Mouse (Mus musculus) neural tube, embryonic 13.5 days (tissue): ENCODE results near the gene Gab2. TPM values are rescaled to one million over a fixed set of nuclear protein-coding genes. Genes with fewer than 3 reads are reported as not detected.

Source experiments
- ATAC-seq: fragments of 200-750 bp; cut with Nextera tagmentation; 2 replicates; pipeline ENCODE4 v1.8.0; 2017; ENCODE audit warnings: low read depth, mild to moderate bottlenecking, moderate TSS enrichment, moderate library complexity
- H3K27ac ChIP-seq: fragments of 300-500 bp; sonication (generic); replicated peaks from 2 replicates; pipeline ENCODE4 v1.5.1; 2015; ENCODE audit warnings: moderate library complexity, mild to moderate bottlenecking, inconsistent platforms
- H3K27me3 ChIP-seq: fragments of 300-500 bp; sonication (generic); 2 replicates; pipeline ENCODE4 v1.6.1; 2015; ENCODE audit warnings: mild to moderate bottlenecking, inconsistent platforms
- H3K36me3 ChIP-seq: fragments of 300-500 bp; sonication (generic); 2 replicates; pipeline ENCODE4 v1.6.1; 2015; ENCODE audit warnings: mild to moderate bottlenecking, inconsistent platforms
- H3K4me1 ChIP-seq: fragments of 300-500 bp; sonication (generic); replicated peaks from 2 replicates; pipeline ENCODE4 v1.6.1; 2015; ENCODE audit warnings: inconsistent platforms
- H3K4me2 ChIP-seq: fragments of 300-500 bp; sonication (generic); 2 replicates; pipeline ENCODE4 v1.6.1; 2015; ENCODE audit warnings: inconsistent platforms, mild to moderate bottlenecking, moderate library complexity
- H3K4me3 ChIP-seq: fragments of 300-500 bp; sonication (generic); 2 replicates; pipeline ENCODE4 v1.5.1; 2015; ENCODE audit warnings: mild to moderate bottlenecking, inconsistent platforms
- H3K9ac ChIP-seq: fragments of 300-500 bp; sonication (generic); 2 replicates; pipeline ENCODE4 v1.6.1; 2015; ENCODE audit warnings: moderate library complexity, mild to moderate bottlenecking, inconsistent platforms
- H3K9me3 ChIP-seq: fragments of 300-500 bp; sonication (generic); 2 replicates; pipeline ENCODE4 v1.6.1; 2016; ENCODE audit warnings: inconsistent platforms
- WGBS: fragments of 180-500 bp; shearing (Covaris S2); methylation state at CpG from one replicate; pipeline ENCODE4 v1.1.7; 2015; 5-methylcytosine and 5-hydroxymethylcytosine counted together
- polyA plus RNA-seq: library from polyadenylated mRNA; unstranded; fragments of >200 nt; fragmentation: Nextera tagmentation; extraction: Ambion mirVana; gene quantifications from 2 replicates; pipeline ENCODE4 v1.2.1, GENCODE M21; 2015

Gab2 gene
- polyA plus RNA-seq, 1 experiment from 2014 or later: 15.0 TPM

GRCm38 (mm10) chr7:97151082-97151813, 69.9 kb downstream of the Gab2 start:
- 23% methylated on average over 2 of the region's 2 CpGs for WGBS
- H3K9me3 ChIP-seq: no peaks in the 10 kb centered on the region
- peak overlapping the region; percentile 53 for H3K27ac ChIP-seq
- H3K4me2 ChIP-seq: no peak overlapping the region
- no peaks in the 10 kb centered on the region for H3K27me3 ChIP-seq
- ATAC-seq: peak; percentile 91
- H3K36me3 ChIP-seq: no peaks in the 10 kb centered on the region
- H3K4me3 ChIP-seq: no peak overlapping the region
- H3K9ac ChIP-seq: no peak overlapping the region
- peaks cover 23% of the 10 kb centered on the region for H3K4me1 ChIP-seq

DNA sequence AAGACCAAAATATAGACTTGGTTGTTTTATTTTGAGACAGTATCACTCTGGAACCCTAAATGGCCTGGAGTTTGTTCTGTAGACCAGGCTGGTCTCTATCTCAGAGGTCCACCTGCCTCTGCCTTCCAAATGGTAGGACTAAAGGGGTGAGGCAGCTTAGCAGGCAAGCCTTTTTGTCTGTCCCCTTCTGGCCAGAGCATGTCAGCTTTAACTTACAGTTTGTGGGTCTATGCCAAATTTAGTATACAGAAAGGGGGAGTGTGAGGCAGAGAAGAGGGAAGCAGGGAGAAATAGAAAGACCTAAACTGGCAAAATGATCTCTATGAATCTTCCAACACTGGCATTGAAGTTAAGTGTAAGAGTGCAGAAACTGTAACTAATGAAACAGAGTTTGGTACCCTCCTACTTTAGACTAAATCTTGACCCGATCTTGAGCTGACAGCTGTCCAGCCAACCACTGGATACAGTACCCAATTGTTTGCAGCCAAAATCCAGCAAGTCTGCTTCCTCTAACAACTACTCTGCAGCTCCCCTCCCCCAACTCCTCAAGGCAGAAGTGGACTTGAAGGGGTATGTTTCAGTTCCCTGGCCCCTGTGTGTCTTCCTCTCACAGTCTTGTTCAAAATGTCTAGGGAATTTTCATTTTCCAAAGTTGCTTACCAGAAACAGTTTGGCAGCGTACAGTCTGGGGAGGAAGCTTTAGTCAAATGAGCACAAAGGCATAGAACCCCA, 73.5 kb downstream of the Gab2 start:
- WGBS: 74% methylated on average over 2 of the region's 2 CpGs
- no peak overlapping the region for H3K4me3 ChIP-seq
- no peaks in the 10 kb centered on the region for H3K36me3 ChIP-seq
- H3K9ac ChIP-seq: no peak overlapping the region
- peaks cover 23% of the 10 kb centered on the region for H3K4me1 ChIP-seq
- ATAC-seq: 0 out of 2 replicates have a peak, but pooled peaks have one; percentile 23
- no peaks in the 10 kb centered on the region for H3K27me3 ChIP-seq
- no peak overlapping the region for H3K4me2 ChIP-seq
- H3K27ac ChIP-seq: 0 out of 2 replicates have a peak overlapping the region, but pooled peaks have one; percentile 38
- no peaks in the 10 kb centered on the region for H3K9me3 ChIP-seq

DNA sequence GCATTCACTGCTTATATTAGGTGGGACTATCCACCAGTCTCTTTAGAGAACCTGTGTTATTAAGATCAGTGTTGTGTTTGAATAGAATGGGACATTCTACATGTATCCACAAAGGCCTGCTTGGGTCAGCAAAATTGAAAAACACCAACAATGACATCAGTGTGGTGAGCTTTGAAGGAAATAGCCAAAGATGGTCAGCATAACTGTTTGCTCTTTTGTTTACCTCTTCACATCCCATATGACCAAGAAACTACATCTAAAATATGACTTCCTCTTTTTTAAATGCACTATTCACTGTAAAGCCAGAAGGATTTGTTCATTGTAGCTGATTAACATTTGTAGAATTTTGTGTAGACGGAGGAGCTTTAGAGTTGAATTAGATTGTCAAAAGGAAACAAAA, 82.9 kb downstream of the Gab2 start:
- Histone ChIP-seq H3K4me1 (no peaks in the 10 kb centered on the region), H3K27me3 (no peaks in the 10 kb centered on the region), H3K4me2 (no peak overlapping the region), H3K4me3 (no peak overlapping the region), H3K27ac (no peak overlapping the region), H3K9ac (no peak overlapping the region), H3K36me3 (no peaks in the 10 kb centered on the region), H3K9me3 (no peaks in the 10 kb centered on the region)
- ATAC-seq: no peak
- WGBS: 57% methylated on average over 1 of the region's 1 CpGs

- H3K27ac ChIP-seq: no peak overlapping the region
- no peaks in the 10 kb centered on the region for H3K36me3 ChIP-seq
- H3K4me2 ChIP-seq: no peak overlapping the region
- ATAC-seq: no peak
- no peak overlapping the region for H3K9ac ChIP-seq
- H3K4me3 ChIP-seq: no peak overlapping the region
- H3K27me3 ChIP-seq: no peaks in the 10 kb centered on the region
- H3K9me3 ChIP-seq: no peaks in the 10 kb centered on the region
- H3K4me1 ChIP-seq: 0 out of 2 replicates have a peak, but pooled peaks cover 2% of the 10 kb centered on the region
- 93% methylated on average over 1 of the region's 1 CpGs for WGBS
These were observed 89.7 kb downstream of the Gab2 start for GRCm38 (mm10) chr7:97171089-97171488.

- Histone ChIP-seq H3K27ac (no peak overlapping the region), H3K4me1 (0 out of 2 replicates have a peak, but pooled peaks cover 2% of the 10 kb centered on the region), H3K36me3 (no peaks in the 10 kb centered on the region), H3K9me3 (no peaks in the 10 kb centered on the region), H3K27me3 (no peaks in the 10 kb centered on the region), H3K9ac (no peak overlapping the region), H3K4me3 (no peak overlapping the region), H3K4me2 (no peak overlapping the region)
- ATAC-seq: no peak
- WGBS: 82% methylated on average over 4 of the region's 4 CpGs
These were observed 90.3 kb downstream of the Gab2 start for GRCm38 (mm10) chr7:97171719-97172118.

DNA sequence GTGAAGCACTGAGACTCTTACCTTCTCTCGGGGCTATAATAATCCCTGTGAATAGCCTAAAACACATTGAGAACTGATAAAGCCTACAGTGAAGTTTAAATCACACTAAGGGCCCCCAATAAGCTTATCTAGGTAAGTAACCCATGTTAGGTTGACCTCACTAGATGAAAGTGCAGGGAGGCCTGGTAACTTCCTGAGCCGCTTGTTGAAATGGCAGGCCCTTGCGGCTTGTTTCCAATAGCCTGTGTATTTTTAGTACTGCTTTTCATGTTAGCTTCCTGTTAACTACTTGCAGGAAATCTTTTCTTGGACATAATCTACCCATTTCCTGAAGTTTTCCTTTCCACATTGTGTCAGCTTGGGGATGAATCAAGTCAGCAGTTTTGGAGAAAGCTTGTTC, 90.7 kb downstream of the Gab2 start:
- H3K4me2 ChIP-seq: no peak overlapping the region
- H3K27me3 ChIP-seq: no peaks in the 10 kb centered on the region
- H3K36me3 ChIP-seq: no peaks in the 10 kb centered on the region
- no peak overlapping the region for H3K9ac ChIP-seq
- H3K4me3 ChIP-seq: no peak overlapping the region
- no peak for ATAC-seq
- no peak overlapping the region for H3K27ac ChIP-seq
- 0 out of 2 replicates have a peak, but pooled peaks cover 2% of the 10 kb centered on the region for H3K4me1 ChIP-seq
- H3K9me3 ChIP-seq: no peaks in the 10 kb centered on the region
- 87% methylated on average over 3 of the region's 3 CpGs for WGBS

DNA sequence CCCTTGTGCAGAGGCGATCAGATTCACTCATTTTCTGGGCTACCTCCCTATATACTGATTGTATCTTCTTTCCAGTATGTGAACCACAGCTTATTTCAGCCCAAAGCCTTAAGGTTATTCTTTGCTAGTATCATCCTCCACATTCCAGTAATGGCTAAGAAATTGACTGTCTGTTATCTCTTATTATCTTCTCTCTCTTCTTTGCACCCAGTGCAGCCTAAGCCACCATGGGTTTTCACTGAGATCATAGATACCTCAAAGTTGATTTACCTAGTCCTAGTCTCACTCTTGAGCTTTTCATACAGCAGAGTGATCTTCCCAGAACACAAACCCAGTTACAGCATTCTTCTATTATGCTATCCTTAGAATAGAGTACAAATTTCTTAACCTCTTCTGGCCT, 100.5 kb downstream of the Gab2 start:
- Histone ChIP-seq H3K9ac (no peak overlapping the region), H3K4me1 (peaks cover 10% of the 10 kb centered on the region), H3K36me3 (no peaks in the 10 kb centered on the region), H3K27ac (no peak overlapping the region), H3K4me2 (no peak overlapping the region), H3K27me3 (no peaks in the 10 kb centered on the region), H3K4me3 (no peak overlapping the region), H3K9me3 (no peaks in the 10 kb centered on the region)
- ATAC-seq: no peak
- 84% methylated on average over 1 of the region's 1 CpGs for WGBS

GRCm38 (mm10) chr7:97183426-97183825, 102.0 kb downstream of the Gab2 start:
- Histone ChIP-seq H3K27ac (no peak overlapping the region), H3K36me3 (no peaks in the 10 kb centered on the region), H3K9me3 (no peaks in the 10 kb centered on the region), H3K4me2 (no peak overlapping the region), H3K9ac (no peak overlapping the region), H3K4me1 (peaks cover 10% of the 10 kb centered on the region), H3K27me3 (no peaks in the 10 kb centered on the region), H3K4me3 (no peak overlapping the region)
- 21% methylated on average over 4 of the region's 4 CpGs for WGBS
- ATAC-seq: no peak

DNA sequence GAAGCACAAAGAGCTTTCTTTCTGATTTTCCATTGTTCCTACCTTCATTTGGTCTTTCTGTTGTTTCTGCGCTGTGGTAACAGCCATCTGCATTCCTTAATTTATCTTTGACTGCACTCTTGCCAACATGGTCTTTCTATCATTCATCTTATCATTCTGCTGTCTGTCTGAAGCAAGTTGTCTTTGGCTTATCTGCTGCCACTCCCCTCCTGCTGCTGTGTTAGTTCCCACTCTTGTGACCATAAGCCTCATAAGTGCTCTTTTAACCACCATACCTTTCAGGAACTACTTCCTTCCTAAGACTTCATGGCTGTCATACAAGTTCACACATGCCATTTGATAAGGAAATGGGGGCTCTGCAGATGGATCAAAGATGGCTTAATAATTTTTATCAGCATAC, 102.6 kb downstream of the Gab2 start:
- H3K9me3 ChIP-seq: no peaks in the 10 kb centered on the region
- 68% methylated on average over 1 of the region's 1 CpGs for WGBS
- H3K4me2 ChIP-seq: no peak overlapping the region
- H3K4me1 ChIP-seq: peaks cover 10% of the 10 kb centered on the region
- no peak overlapping the region for H3K27ac ChIP-seq
- H3K9ac ChIP-seq: no peak overlapping the region
- no peak overlapping the region for H3K4me3 ChIP-seq
- no peaks in the 10 kb centered on the region for H3K36me3 ChIP-seq
- ATAC-seq: no peak
- no peaks in the 10 kb centered on the region for H3K27me3 ChIP-seq

DNA sequence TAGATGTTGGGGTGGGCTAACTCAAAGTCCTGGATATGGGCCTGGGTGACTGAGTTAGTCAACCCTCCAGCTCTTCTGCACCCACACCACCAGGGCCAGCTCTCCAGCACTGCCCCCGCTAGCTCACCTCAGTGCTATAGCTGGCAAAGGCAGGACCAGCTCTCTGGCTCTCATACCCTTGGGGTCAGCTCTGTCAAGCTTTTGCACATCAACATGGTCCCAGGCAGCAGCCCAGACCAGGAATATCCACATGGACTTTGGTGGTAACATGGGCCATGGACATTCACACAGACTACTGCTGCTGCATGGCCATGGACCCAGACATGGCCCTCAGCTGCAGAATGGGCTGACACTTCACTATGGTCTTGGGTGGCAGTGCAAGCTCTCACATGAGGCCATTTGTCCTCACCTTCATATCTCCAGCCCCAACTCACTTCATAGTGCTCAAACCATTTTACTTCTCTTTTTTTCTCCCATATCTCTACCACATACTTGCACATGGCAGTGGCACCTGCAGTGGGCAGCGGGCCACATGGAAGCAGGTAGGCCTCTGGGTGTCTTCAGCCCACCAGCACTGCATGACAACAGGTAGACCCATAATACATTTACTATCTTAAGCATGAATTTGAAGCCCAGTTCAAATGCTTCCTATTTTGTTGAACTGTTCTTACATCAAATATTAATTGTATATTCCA, 106.1 kb downstream of the Gab2 start:
- ATAC-seq: no peak
- Histone ChIP-seq H3K9me3 (no peaks in the 10 kb centered on the region), H3K4me2 (no peak overlapping the region), H3K36me3 (no peaks in the 10 kb centered on the region), H3K9ac (no peak overlapping the region), H3K27me3 (no peaks in the 10 kb centered on the region), H3K4me1 (peaks cover 10% of the 10 kb centered on the region), H3K4me3 (no peak overlapping the region), H3K27ac (no peak overlapping the region)
- WGBS: 93% methylated on average over 2 of the region's 2 CpGs

- Histone ChIP-seq H3K27me3 (no peaks in the 10 kb centered on the region), H3K27ac (no peak overlapping the region), H3K36me3 (no peaks in the 10 kb centered on the region), H3K4me1 (peaks cover under 1% of the 10 kb centered on the region; the same call in 1 of the 2 replicates), H3K9ac (no peak overlapping the region), H3K4me2 (no peak overlapping the region), H3K9me3 (no peaks in the 10 kb centered on the region), H3K4me3 (no peak overlapping the region)
- WGBS: 43% methylated on average over 1 of the region's 1 CpGs
- ATAC-seq: no peak
These were observed 107.7 kb downstream of the Gab2 start for GRCm38 (mm10) chr7:97189116-97189515.

GRCm38 (mm10) chr7:97203907-97204306, 122.5 kb downstream of the Gab2 start:
- Histone ChIP-seq H3K27me3 (no peaks in the 10 kb centered on the region), H3K4me1 (no peaks in the 10 kb centered on the region), H3K36me3 (no peaks in the 10 kb centered on the region), H3K9me3 (no peaks in the 10 kb centered on the region), H3K4me2 (no peak overlapping the region), H3K4me3 (no peak overlapping the region), H3K9ac (no peak overlapping the region), H3K27ac (no peak overlapping the region)
- WGBS: 72% methylated on average over 2 of the region's 2 CpGs
- ATAC-seq: no peak
